Mouse (Mus musculus) liver, embryonic 13.5 days (tissue): ENCODE measurements around the gene Lyrm4. TPM values are rescaled to one million over a fixed set of nuclear protein-coding genes. Genes with fewer than 3 reads are reported as not detected.

ENCODE experiments used
- ATAC-seq: fragments of 200-750 bp; cut with Nextera tagmentation; 2 replicates; pipeline ENCODE4 v1.8.0; 2017; ENCODE audit warnings: low read depth, mild to moderate bottlenecking, moderate number of reproducible peaks, moderate library complexity
- DNase-seq: peaks from one replicate; pipeline ENCODE4 v3.0.0; 2022
- H3K27ac ChIP-seq: fragments of 300-500 bp; sonication (generic); 2 replicates; pipeline ENCODE4 v1.5.1; 2015; ENCODE audit warnings: moderate library complexity, mild to moderate bottlenecking, inconsistent platforms
- H3K27me3 ChIP-seq: fragments of 300-500 bp; sonication (generic); 2 replicates; pipeline ENCODE4 v1.6.1; 2015; ENCODE audit warnings: mild to moderate bottlenecking, inconsistent platforms
- H3K36me3 ChIP-seq: fragments of 300-500 bp; sonication (generic); 2 replicates; pipeline ENCODE4 v1.6.1; 2015; ENCODE audit warnings: mild to moderate bottlenecking, inconsistent platforms
- H3K4me1 ChIP-seq: fragments of 300-500 bp; sonication (generic); replicated peaks from 2 replicates; pipeline ENCODE4 v1.6.1; 2015; ENCODE audit warnings: inconsistent platforms
- H3K4me2 ChIP-seq: fragments of 300-500 bp; sonication (generic); 2 replicates; pipeline ENCODE4 v1.6.1; 2015; ENCODE audit warnings: inconsistent platforms, mild to moderate bottlenecking, moderate library complexity
- H3K4me3 ChIP-seq: fragments of 300-500 bp; sonication (generic); replicated peaks from 2 replicates; pipeline ENCODE4 v1.5.1; 2015; ENCODE audit warnings: mild to moderate bottlenecking, inconsistent platforms
- H3K9ac ChIP-seq: fragments of 300-500 bp; sonication (generic); 2 replicates; pipeline ENCODE4 v1.6.1; 2015; ENCODE audit warnings: mild to moderate bottlenecking, inconsistent platforms
- H3K9me3 ChIP-seq: fragments of 300-500 bp; sonication (generic); replicated peaks from 2 replicates; pipeline ENCODE4 v1.6.1; 2016; ENCODE audit warnings: inconsistent platforms
- WGBS: fragments of 180-500 bp; shearing (Covaris S2); methylation state at CpG from one replicate; pipeline ENCODE4 v1.1.7; 2015; ENCODE audit not compliant: insufficient replicate concordance; 5-methylcytosine and 5-hydroxymethylcytosine counted together
- polyA plus RNA-seq: library from polyadenylated mRNA; unstranded; fragments of >200 nt; fragmentation: Nextera tagmentation; extraction: Ambion mirVana; gene quantifications from 2 replicates; pipeline ENCODE4 v1.2.1, GENCODE M21; 2015

Gene Lyrm4
- polyA plus RNA-seq: 27.1 and 27.8 TPM in 2 replicates

DNA sequence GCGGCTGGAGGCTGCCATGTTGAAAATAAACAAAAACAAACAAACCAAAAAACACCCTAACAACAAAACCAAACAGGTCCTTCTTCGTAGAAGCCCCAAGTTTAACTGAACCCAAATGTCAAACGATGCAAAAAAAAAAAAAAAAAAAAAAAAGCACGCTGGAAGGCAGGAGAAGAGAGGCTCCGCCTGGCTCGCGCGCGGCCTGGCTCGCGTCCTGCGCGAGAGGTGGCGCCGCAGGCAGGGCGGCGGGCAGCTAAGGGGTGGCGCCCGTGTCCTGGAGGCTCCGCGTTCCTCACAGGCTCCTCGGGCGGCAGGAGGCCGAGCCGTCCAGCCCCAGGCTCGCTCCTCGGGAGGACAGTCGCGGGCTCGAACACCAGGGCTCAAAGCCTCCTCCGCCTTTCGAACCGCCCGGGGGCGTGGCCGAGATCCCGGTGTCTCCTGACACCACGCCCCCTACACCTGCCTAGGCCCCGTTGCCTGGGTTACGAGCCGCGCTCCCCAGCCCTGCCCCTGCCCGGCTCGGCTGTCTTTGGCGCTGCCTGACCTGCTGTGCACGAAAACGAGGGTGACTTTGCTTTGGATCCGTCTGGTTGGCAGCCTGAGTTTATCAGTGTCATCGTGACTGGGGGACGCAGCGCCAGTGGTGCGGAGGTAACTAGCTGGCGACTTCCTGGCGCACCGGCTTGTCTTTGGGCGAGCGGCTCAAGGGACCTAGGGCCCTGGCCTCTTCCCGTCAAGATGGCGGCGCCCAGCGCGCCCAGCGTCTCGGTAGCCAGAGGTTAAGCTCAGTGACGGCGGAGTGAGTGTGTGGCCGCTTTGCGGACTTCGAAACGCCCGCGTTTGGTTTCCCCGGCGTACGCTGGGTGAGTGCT is at the start of gene Lyrm4, which contains the start of gene Fars2:
TSS of gene Lyrm4 (minus strand) at position 384 of the 872 bp plus-strand sequence.
TSS of gene Fars2 (plus strand) at position 270 of the 872 bp plus-strand sequence.
- Histone ChIP-seq H3K9ac (peak within 1 kb of the TSS; percentile 81), H3K27ac (peak within 1 kb of the TSS; percentile 91), H3K4me3 (peak within 1 kb of the TSS; percentile 72), H3K9me3 (no peaks in the 10 kb centered on the region), H3K27me3 (no peaks in the 10 kb centered on the region), H3K4me1 (peaks cover 48% of the 10 kb centered on the region), H3K36me3 (no peaks in the 10 kb centered on the region), H3K4me2 (peak within 1 kb of the TSS; percentile 89)
- ATAC-seq (peak; percentile 95), DNase-seq (peak; percentile 97)
- under 1% methylated on average over 74 of the region's 75 CpGs for WGBS

DNA sequence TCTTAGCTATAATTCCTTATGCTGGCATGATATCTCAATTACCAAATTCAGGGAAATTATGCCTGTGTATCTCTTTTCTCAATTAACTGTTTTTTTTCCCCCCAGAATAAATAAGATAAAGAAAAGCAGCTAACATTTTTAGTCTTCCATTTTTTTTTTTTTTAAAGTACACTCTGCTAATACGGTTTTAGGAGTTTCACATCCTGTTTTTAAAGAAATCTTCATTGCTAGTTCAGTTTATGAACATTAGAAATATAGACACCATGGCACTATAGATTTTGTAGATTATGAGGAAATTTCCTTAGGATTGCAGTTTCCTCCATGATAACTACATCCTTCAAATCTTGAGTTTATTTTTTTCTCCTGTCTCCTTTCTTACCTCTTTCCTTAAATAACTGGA is 46.6 kb upstream of the Lyrm4 start:
- 61% methylated on average over 1 of the region's 1 CpGs for WGBS
- no peak for ATAC-seq

DNA sequence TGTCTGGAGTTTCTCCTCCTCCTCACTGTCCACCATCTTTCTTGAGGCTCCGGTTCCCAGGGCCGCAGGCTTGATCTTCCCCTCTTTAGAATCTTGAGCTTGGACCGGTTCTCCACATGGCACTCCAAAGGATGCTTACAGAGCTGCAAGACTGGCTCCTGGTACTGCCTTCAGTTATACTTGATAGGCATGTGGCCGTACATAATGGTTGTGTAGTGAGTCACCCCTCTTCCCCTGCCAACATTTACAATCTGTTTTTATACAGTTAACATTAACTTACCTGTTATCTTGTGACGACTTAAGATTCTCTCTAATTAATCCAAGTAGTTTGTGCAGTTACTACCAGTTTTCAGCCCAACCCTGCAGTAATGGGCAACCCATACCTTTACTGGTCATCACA is 46.1 kb upstream of the Lyrm4 start:
- 87% methylated on average over 5 of the region's 5 CpGs for whole genome bisulfite sequencing

More for the DNA sequence above, 46.6 kb upstream of the Lyrm4 start:
- 0 out of 2 replicates have a peak, but pooled peaks cover 3% of the 10 kb centered on the region for H3K4me1 ChIP-seq
- no peak for DNase-seq
- H3K27ac ChIP-seq: no peak overlapping the region
- no peaks in the 10 kb centered on the region for H3K9me3 ChIP-seq
- no peak overlapping the region for H3K4me2 ChIP-seq
- no peaks in the 10 kb centered on the region for H3K27me3 ChIP-seq
- H3K9ac ChIP-seq: no peak overlapping the region
- no peaks in the 10 kb centered on the region for H3K36me3 ChIP-seq
- no peak overlapping the region for H3K4me3 ChIP-seq

DNA sequence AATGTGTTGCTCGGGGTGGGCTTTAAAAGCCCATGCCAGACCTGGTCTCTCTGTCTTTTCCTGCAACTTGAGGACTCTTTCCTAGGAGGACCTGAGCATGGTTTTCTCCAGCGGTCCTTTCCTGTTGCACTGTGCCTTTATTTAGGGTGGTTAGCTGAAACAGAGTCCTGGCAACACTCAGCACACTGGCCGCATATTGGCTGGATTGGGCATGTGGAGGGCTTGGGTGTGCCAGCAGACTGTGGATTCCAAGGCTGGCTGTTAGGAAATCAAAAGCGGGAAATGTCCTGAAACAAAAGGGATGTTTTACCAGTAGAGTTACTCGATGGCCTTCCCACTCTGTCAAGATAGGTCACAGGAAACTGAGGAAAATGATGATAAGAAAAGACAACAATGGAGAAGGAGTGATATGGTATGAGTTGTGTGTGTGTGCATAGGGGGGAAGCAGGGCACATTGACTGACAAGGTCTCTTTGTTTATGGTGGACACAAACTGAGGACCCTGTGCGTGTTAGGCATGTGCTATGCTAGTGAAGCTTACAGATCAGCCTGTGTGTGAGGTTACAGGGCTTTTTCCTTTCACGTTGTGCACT is 39.1 kb upstream of the Lyrm4 start:
- WGBS: 63% methylated on average over 7 of the region's 7 CpGs
- Histone ChIP-seq H3K9ac (no peak overlapping the region), H3K27me3 (no peaks in the 10 kb centered on the region), H3K9me3 (no peaks in the 10 kb centered on the region), H3K4me2 (no peak overlapping the region), H3K27ac (no peak overlapping the region), H3K4me3 (no peak overlapping the region), H3K36me3 (no peaks in the 10 kb centered on the region), H3K4me1 (peaks cover 9% of the 10 kb centered on the region)
- no peak for DNase-seq
- ATAC-seq: no peak

More for the DNA sequence above, 46.1 kb upstream of the Lyrm4 start:
- H3K9ac ChIP-seq: no peak overlapping the region
- no peaks in the 10 kb centered on the region for H3K36me3 ChIP-seq
- DNase-seq (no peak), ATAC-seq (no peak)
- H3K9me3 ChIP-seq: no peaks in the 10 kb centered on the region
- H3K4me2 ChIP-seq: no peak overlapping the region
- H3K4me3 ChIP-seq: no peak overlapping the region
- peaks cover 3% of the 10 kb centered on the region; the same call in 1 of the 2 replicates for H3K4me1 ChIP-seq
- no peak overlapping the region for H3K27ac ChIP-seq
- H3K27me3 ChIP-seq: no peaks in the 10 kb centered on the region

DNA sequence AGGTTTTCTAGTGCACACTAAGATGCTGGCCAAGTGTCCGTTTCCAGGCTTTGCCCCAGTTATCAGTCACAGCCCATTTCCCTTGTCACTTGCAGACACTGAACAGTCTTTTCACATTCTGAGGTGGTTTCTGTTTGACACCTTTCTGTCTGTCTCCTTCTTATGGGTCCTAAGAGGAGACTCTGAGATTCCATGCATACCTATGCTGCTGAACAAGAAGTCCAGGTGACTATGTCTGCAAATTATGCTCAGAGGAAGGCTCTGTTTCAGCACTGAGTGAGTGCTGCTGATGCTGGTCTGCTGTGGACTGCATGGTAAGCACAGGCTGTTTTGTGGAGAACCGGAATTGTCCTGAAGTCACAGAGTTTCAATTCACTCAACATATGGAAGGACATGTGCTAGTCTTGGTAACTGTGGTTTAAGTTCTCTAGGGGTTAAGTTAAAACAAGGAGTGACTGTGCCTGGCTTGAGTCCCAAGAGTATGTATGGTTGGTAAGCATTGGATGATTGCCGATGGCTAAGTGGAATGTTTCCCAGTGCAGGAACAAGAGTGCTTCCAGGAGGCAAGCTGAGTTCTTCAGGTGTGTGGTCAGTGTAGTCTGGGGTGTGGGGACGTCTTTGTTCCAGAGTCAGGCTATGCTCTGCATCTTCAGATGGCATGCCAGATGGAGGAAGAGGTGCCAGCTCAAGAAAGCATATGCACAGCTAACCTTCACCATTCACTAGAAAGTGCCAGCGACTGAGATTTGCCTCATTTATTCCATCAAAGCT is 35.6 kb upstream of the Lyrm4 start:
- H3K9me3 ChIP-seq: no peaks in the 10 kb centered on the region
- no peaks in the 10 kb centered on the region for H3K36me3 ChIP-seq
- no peak overlapping the region for H3K4me2 ChIP-seq
- no peak overlapping the region; the same call in 1 of the 2 replicates for H3K9ac ChIP-seq
- DNase-seq (no peak), ATAC-seq (no peak)
- H3K4me3 ChIP-seq: no peak overlapping the region
- 68% methylated on average over 5 of the region's 5 CpGs for WGBS
- H3K4me1 ChIP-seq: peaks cover 15% of the 10 kb centered on the region; the same call in 1 of the 2 replicates
- H3K27ac ChIP-seq: no peak overlapping the region
- no peaks in the 10 kb centered on the region for H3K27me3 ChIP-seq

DNA sequence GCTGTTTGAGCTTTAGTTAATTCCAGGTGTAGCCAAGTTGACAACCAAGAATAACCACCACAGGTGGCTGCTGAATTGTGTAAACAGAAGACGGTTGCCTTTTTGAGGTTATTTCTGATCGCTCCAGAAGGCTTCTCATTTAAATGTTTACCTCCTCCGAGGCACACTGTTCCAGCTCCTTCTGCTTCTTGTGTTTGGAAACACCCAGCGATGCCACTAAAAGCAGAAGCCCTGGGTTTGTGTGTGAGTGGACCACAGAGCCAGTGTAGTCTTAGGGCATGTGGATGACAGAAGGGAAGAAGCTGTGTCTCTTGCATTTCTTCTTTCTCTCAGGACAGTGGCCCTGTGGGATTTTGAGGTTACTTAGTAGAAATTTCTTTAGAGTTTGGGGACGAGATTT is 32.9 kb upstream of the Lyrm4 start:
- H3K9ac ChIP-seq: no peak overlapping the region
- ATAC-seq: no peak
- no peak overlapping the region for H3K4me2 ChIP-seq
- H3K9me3 ChIP-seq: no peaks in the 10 kb centered on the region
- no peaks in the 10 kb centered on the region for H3K27me3 ChIP-seq
- no peak overlapping the region for H3K4me3 ChIP-seq
- H3K4me1 ChIP-seq: peaks cover 14% of the 10 kb centered on the region; the same call in 1 of the 2 replicates
- no peak overlapping the region for H3K27ac ChIP-seq
- WGBS: 62% methylated on average over 5 of the region's 5 CpGs
- no peaks in the 10 kb centered on the region for H3K36me3 ChIP-seq
- no peak for DNase-seq

DNA sequence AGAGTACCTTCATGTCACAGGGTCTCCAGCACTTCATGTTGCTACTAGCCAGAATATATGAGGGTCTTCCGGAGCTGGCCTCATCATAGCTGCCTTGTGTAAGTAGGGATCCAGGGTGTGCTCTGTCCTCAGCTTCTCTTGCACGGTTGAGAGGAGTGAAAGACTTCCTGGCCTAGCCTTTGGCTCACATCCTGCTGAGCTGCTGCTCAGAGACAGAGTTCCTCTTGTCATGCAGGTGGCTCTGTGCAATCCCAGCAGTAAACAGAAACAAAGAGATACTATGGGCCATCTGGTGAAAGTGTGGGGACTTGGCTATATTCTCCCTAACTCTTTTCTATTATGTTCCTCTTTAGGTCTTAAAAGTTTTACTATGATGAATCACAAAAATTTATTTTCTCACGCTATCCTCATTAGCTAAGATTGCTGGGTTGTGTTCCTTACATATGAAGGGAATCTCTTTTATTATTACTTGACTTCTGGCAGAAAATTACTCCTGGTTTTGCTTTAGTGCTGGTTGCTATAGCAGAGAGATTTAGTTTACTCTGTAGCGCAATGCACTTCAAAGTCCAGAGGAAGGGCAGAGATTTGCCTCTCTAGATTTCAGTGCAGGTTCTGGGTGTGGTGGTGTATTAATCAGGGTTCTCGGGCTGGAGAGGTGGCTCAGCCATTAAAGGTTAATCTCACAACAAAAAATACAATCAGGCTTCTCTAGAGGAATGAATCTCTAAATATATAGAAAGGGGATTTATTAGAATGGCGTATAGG is 32.0 kb upstream of the Lyrm4 start:
- ATAC-seq (no peak), DNase-seq (no peak)
- Histone ChIP-seq H3K9ac (no peak overlapping the region), H3K9me3 (no peaks in the 10 kb centered on the region), H3K36me3 (no peaks in the 10 kb centered on the region), H3K27ac (no peak overlapping the region), H3K4me2 (no peak overlapping the region), H3K4me1 (peaks cover 14% of the 10 kb centered on the region; the same call in 1 of the 2 replicates), H3K4me3 (no peak overlapping the region), H3K27me3 (no peaks in the 10 kb centered on the region)
- 61% methylated on average over 6 of the region's 6 CpGs for WGBS

DNA sequence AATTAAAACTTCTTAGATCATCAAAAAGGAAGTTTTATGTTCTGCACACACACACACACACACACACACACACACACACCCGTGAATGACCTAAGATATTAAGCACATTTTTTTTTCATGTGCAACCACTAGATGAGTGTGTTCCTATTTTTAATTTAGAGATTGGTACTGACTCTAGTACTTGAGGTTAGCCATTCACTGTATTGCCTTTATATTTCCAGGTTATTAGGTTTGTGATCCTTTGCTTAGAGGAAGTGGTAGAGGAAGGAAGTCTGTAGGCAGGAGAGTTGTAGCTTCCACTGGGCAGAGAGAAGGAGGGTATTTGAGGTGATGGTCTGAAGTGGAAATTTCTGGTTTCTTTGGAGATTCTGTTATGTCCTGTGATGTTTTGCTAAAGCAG is 28.3 kb upstream of the Lyrm4 start:
- WGBS: 59% methylated on average over 1 of the region's 1 CpGs
- Histone ChIP-seq H3K4me2 (no peak overlapping the region), H3K4me1 (peaks cover 15% of the 10 kb centered on the region; the same call in 1 of the 2 replicates), H3K36me3 (no peaks in the 10 kb centered on the region), H3K9ac (no peak overlapping the region), H3K27ac (no peak overlapping the region), H3K4me3 (no peak overlapping the region), H3K9me3 (no peaks in the 10 kb centered on the region), H3K27me3 (no peaks in the 10 kb centered on the region)
- ATAC-seq (no peak), DNase-seq (no peak)

DNA sequence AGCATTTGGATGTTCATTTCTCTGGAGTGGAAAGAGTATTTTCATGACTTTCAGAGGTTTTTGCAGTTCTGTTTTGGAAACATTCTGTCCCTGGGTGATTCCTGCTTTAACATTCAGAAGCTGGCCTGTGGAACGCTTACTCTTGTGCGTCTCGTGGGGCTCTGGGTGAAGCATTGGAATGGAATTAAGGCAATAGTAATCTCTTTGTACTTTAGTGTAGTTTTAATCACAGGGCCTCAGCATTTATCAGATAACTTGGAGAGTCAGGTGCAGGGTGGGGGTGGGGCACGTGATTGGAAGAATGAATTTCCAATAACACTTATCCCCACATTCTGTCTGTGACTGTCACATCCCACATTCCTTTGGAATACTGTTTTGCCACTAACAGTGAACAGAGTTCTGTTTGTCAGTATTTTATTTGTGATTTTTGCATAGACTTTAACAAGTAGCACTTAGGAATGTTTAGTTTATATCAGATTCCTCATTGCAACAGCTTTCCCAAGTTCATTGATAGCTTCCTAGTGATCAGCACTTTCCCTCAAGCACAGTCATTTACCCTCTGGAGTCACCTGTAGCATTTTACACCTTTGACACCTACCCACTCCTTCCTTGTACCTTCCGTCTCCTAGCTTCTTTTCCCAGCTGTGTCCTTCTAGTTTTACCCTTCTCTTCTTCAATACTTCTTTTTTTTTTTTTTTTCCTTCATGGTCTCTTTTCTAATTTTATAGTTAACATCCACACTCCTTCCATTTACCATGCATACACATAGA is 23.1 kb upstream of the Lyrm4 start:
- H3K9ac ChIP-seq: no peak overlapping the region
- no peak overlapping the region for H3K27ac ChIP-seq
- ATAC-seq (no peak), DNase-seq (no peak)
- WGBS: 73% methylated on average over 5 of the region's 5 CpGs
- H3K4me1 ChIP-seq: peaks cover 10% of the 10 kb centered on the region
- no peaks in the 10 kb centered on the region for H3K27me3 ChIP-seq
- H3K9me3 ChIP-seq: no peaks in the 10 kb centered on the region
- H3K36me3 ChIP-seq: no peaks in the 10 kb centered on the region
- H3K4me3 ChIP-seq: no peak overlapping the region
- no peak overlapping the region for H3K4me2 ChIP-seq

DNA sequence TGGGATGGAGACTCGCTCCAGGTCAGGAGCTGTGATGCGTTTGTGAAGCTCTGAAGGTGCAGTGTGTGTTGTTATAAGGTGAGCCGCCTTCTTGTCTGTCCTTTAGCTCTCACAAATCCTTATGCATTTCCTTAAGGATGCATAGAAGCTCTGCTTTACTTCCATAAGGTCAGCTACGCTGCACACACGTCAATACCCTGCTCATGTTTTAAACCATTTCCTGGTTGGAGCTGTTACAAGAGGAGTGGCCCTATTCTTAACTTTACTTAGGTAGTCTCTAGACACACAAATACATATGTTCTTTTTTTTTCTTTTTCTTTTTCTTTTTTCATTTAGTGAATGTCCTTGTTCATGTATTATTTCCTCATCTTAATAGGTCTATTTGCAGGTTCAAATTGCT is 22.4 kb upstream of the Lyrm4 start:
- Histone ChIP-seq H3K36me3 (no peaks in the 10 kb centered on the region), H3K9me3 (no peaks in the 10 kb centered on the region), H3K4me1 (peaks cover 10% of the 10 kb centered on the region), H3K9ac (no peak overlapping the region), H3K4me2 (no peak overlapping the region), H3K27ac (no peak overlapping the region), H3K4me3 (no peak overlapping the region), H3K27me3 (no peaks in the 10 kb centered on the region)
- DNase-seq (no peak), ATAC-seq (no peak)
- 85% methylated on average over 5 of the region's 5 CpGs for WGBS
